Mouse (Mus musculus) cerebellum, adult 11 months (tissue): ENCODE data around the gene Nfia.

Experiments used
- DNase-seq: peaks from one replicate; pipeline ENCODE4 v3.0.0; 2022

Gene Nfia

GRCm38 (mm10) chr4:97818498-97818897 is 46.0 kb downstream of the Nfia start:
- no peak for DNase-seq

GRCm38 (mm10) chr4:97819101-97819500 is 46.6 kb downstream of the Nfia start:
- DNase-seq, result no peak

GRCm38 (mm10) chr4:97820474-97821259 is 48.1 kb downstream of the Nfia start:
- DNase-seq, result no peak

- DNase-seq, result no peak
Measured at GRCm38 (mm10) chr4:97821556-97822251, 49.2 kb downstream of the Nfia start.

- no peak for DNase-seq
Measured at GRCm38 (mm10) chr4:97823512-97823911, 51.0 kb downstream of the Nfia start.

GRCm38 (mm10) chr4:97824451-97824850 is 51.9 kb downstream of the Nfia start:
- no peak for DNase-seq

GRCm38 (mm10) chr4:97825432-97825831 is 52.9 kb downstream of the Nfia start:
- no peak for DNase-seq

- DNase-seq, result no peak
Measured at GRCm38 (mm10) chr4:97825841-97826240, 53.3 kb downstream of the Nfia start.

- no peak for DNase-seq
Measured at GRCm38 (mm10) chr4:97827115-97827514, 54.6 kb downstream of the Nfia start.

GRCm38 (mm10) chr4:97828579-97828978 is 56.0 kb downstream of the Nfia start:
- no peak for DNase-seq

GRCm38 (mm10) chr4:97829336-97830050 is 57.0 kb downstream of the Nfia start:
- no peak for DNase-seq

GRCm38 (mm10) chr4:97830051-97830853 is 57.7 kb downstream of the Nfia start:
- no peak for DNase-seq

GRCm38 (mm10) chr4:97830935-97831608 is 58.5 kb downstream of the Nfia start:
- DNase-seq, result no peak

- no peak for DNase-seq
Measured at GRCm38 (mm10) chr4:97831611-97832278, 59.2 kb downstream of the Nfia start.

GRCm38 (mm10) chr4:97832279-97832640 is 59.7 kb downstream of the Nfia start:
- no peak for DNase-seq

- no peak for DNase-seq
Measured at GRCm38 (mm10) chr4:97836812-97837211, 64.3 kb downstream of the Nfia start.

GRCm38 (mm10) chr4:97837724-97838123 is 65.2 kb downstream of the Nfia start:
- no peak for DNase-seq

GRCm38 (mm10) chr4:97838651-97839050 is 66.1 kb downstream of the Nfia start:
- DNase-seq, result no peak

- DNase-seq, result no peak
Measured at GRCm38 (mm10) chr4:97839406-97840101, 67.0 kb downstream of the Nfia start.

GRCm38 (mm10) chr4:97840227-97841062 is 67.9 kb downstream of the Nfia start:
- DNase-seq, result no peak
